Mouse (Mus musculus) retina, postnatal 7 days (tissue): Measurements from ENCODE around the gene Zcchc3.

Source experiments
- DNase-seq: peaks from one replicate; pipeline ENCODE4 v3.0.0-alpha.2; 2012; ENCODE audit warnings: low read depth, low spot score

Gene Zcchc3

DNA sequence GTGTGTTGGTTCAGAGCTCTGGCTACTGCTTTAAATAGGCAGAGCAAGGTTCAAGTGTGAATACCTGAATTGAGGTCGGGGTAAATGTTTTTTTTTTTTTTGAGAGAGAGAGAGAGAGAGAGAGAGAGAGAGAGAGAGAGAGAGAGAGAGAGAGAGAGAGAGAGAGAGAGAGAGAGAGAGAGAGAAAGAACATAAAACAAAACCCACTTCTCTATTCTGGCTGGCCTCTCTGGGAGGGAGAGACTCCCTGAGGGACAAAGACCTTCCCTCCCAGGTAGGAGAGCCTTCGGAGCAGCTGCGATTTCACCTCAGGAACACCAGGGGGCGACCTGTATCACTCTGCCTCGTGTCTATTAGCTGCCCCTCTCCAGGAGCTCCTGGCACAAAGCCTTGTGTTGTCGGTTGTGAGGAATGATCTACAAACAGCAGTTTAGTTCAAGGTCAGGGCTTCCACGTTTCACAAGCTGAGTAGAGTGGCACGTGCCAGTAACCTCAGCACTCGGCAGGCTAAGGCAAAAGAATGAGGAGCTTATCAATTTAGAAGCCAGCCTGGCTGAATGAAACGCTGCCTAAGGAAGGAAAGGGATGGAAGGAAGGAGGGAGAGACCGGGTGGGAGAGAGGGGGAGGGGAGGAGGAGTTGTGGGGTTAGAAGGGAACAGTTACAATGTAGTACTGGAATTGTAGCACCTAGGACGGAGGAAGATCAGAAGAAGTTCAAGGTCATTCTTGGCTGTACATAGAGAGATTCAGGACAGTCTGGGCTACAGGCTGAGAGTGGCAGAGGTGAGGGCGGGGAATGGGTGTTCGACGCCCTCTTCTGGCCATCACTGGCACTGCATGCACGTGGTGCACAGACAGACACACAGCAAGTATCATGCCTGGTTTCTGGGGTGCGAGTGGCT, 51.3 kb downstream of the Zcchc3 start:
- peak; percentile 78 for DNase-seq
